ENCODE assay signal across 8 mouse cellular contexts in the genomic region with DNA sequence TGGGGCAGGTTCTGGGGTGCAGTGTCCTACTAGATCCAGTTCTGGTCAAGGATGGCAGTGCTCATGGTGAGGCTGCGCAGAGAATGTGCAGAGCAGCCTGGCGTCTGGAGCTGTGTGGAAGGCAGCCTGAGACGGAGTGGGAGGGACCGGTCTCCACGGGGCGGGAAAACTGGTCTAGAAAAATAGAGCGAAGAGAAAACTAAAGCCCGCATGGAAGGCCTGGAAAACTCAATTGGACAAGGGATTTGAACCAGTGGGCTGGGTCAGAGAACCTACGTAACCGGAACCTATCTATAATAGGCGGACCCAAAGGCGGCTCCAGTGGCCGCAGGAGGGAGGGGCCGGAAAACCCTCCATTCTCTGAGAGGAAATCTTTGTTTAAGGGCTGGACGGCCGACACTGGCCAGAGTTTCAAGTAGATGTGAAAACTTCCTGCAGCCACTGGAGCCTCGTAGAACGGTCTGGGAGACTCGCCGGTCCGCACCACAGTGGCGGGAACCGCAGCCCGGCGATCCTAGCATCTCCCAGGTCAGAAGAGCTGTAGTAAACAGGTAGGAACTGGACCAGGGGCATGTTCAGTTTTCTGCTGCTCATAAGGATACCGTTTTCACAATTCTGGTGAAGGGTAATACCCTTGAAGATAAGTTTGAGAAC. TPM values are rescaled to one million over a fixed set of nuclear protein-coding genes. Genes with fewer than 3 reads are reported as not detected.
A peak's percentile ranks its signal among the peaks of the same experiment; 100 is the strongest.
DNase-seq lines count a peak whose midpoint lies in the region; ATAC-seq lines count a peak whose summit lies in the region.

Gene Zfp760 (plus strand): TSS at position 399 of the 654 bp plus-strand sequence.

- ATAC-seq in hindbrain, embryonic 11.5 days (ENCODE audit: low FRiP score): peak; percentile 98

- no peaks in the 10 kb centered on the region for H3K36me3 ChIP-seq in hindbrain, embryonic 11.5 days (ENCODE audit: control insufficient read depth, insufficient read depth, low read length)

- peak within 1 kb of the TSS; percentile 87 for H3K9ac ChIP-seq in hindbrain, embryonic 11.5 days (ENCODE audit: low read depth, low read length)

- peak within 1 kb of the TSS; percentile 64 for H3K4me3 ChIP-seq in hindbrain, embryonic 11.5 days (ENCODE audit: low read depth, low read length)

- H3K27ac ChIP-seq in hindbrain, embryonic 11.5 days (ENCODE audit: low read depth, low read length): peak within 1 kb of the TSS; percentile 87

- H3K27me3 ChIP-seq in hindbrain, embryonic 11.5 days (ENCODE audit: control insufficient read depth, insufficient read depth, low read length): no peaks in the 10 kb centered on the region

- no peaks in the 10 kb centered on the region for H3K9me3 ChIP-seq in hindbrain, embryonic 11.5 days (ENCODE audit: control insufficient read depth, low read length)

- peak; percentile 95 for DNase-seq in Muller cell, postnatal 12 days (ENCODE audit: inconsistent ontology term)
- peak; percentile 84 for DNase-seq in cerebellum, adult 9-11 months
- peak; percentile 79 to 85 for DNase-seq in frontal cortex, adult 2 months (ENCODE audit: extremely low spot score in 1 of 2, low spot score in 1 of 2)
- peak; percentile 81 for DNase-seq in hindbrain, embryonic 11.5 days (ENCODE audit: low spot score)
- DNase-seq in layer of hippocampus, postnatal 10 days (ENCODE audit: low spot score in 2 of 2): peak; percentile 64 to 77
- DNase-seq in lung, postnatal 10 days: peak; percentile 95
- DNase-seq in ovary, postnatal 36 days (ENCODE audit: low spot score): peak; percentile 79
- DNase-seq in thymus, postnatal 25 days: peak; percentile 51

- 3% methylated on average over 26 of the region's 26 CpGs for WGBS in hindbrain, embryonic 11.5 days

- peak within 1 kb of the TSS; percentile 53 for H3K4me2 ChIP-seq in hindbrain, embryonic 11.5 days (replicated peaks; ENCODE audit: low read depth, low read length)

- no peaks in the 10 kb centered on the region for H3K4me1 ChIP-seq in hindbrain, embryonic 11.5 days (replicated peaks; ENCODE audit: control insufficient read depth, insufficient read depth, low read length)

RNA-seq across cellular contexts. Expression of gene Zfp760, which starts in this region (rescaled TPM):
- 6.5 and 7.2 TPM in 2 replicates for polyA plus RNA-seq in frontal cortex, adult 2 months (2012; rRNA removed)
- polyA plus RNA-seq in hindbrain, embryonic 11.5 days (2014; fragmentation: Nextera tagmentation; extraction: Ambion mirVana): 24.1 and 24.7 TPM in 2 replicates
- total RNA-seq in layer of hippocampus, postnatal 10 days (2021): 1 to 10 TPM; 8.5 to 8.8 TPM

Comparison
In these comparisons a context has a peak if more than half of its experiments do, and no peak if none do; other contexts are left out.
1. Peak in every context shown above with its lines: DNase-seq, ATAC-seq, H3K4me3 ChIP-seq and H3K27ac ChIP-seq.